Mouse (Mus musculus): ENCODE results near the gene Ugt1a5. TPM values are rescaled to one million over a fixed set of nuclear protein-coding genes. Genes with fewer than 3 reads are reported as not detected.

Ugt1a5 gene
- total and polyA plus RNA-seq, 2 experiments, result 119 to 159 TPM

GRCm38 (mm10) chr1:88260114-88260513 lies 94.3 kb downstream of the Ugt1a5 start:
- Histone ChIP-seq H3K27ac (replicated peaks; ENCODE audit: insufficient read depth, low read depth, low read length) (peak overlapping the region; percentile 18), H3K27me3 (ENCODE audit: control insufficient read depth, insufficient read depth, low read length) (no peaks in the 10 kb centered on the region), H3K9ac (ENCODE audit: low read depth, low read length) (no peak overlapping the region), H3K4me3 (ENCODE audit: insufficient read depth, low read depth, low read length) (no peak overlapping the region), H3K36me3 (ENCODE audit: control insufficient read depth, insufficient read depth, low read length) (peaks cover 20% of the 10 kb centered on the region), H3K79me2 (ENCODE audit: control insufficient read depth, insufficient read depth, low read length) (no peaks in the 10 kb centered on the region), H3K4me1 (ENCODE audit: control insufficient read depth, insufficient read depth, low read length) (peaks cover 19% of the 10 kb centered on the region)
- TF ChIP-seq POLR2A (IDR thresholded peaks at IDR 0.05; ENCODE audit: extremely low read depth, insufficient read depth, low read length) (no peak), CTCF (IDR thresholded peaks at IDR 0.05; ENCODE audit: low read depth, low read length) (no peak)
- peak; percentile 96 for DNase-seq (ENCODE audit: extremely low read depth, low read depth, low spot score)
- WGBS, result 34% methylated on average over 6 of the region's 6 CpGs

- 53% methylated on average over 10 of the region's 10 CpGs for WGBS
- H3K79me2 ChIP-seq (ENCODE audit: control insufficient read depth, insufficient read depth, low read length), result no peaks in the 10 kb centered on the region
- no peak for TF ChIP-seq POLR2A (IDR thresholded peaks at IDR 0.05; ENCODE audit: extremely low read depth, insufficient read depth, low read length)
- TF ChIP-seq CTCF (IDR thresholded peaks at IDR 0.05; ENCODE audit: low read depth, low read length), result no peak
- no peaks in the 10 kb centered on the region for H3K27me3 ChIP-seq (ENCODE audit: control insufficient read depth, insufficient read depth, low read length)
- H3K4me1 ChIP-seq (ENCODE audit: control insufficient read depth, insufficient read depth, low read length), result peaks cover 19% of the 10 kb centered on the region
- DNase-seq (ENCODE audit: extremely low read depth, low read depth, low spot score), result peak; percentile 60
- H3K27ac ChIP-seq (replicated peaks; ENCODE audit: insufficient read depth, low read depth, low read length), result peak overlapping the region; percentile 14
- H3K36me3 ChIP-seq (ENCODE audit: control insufficient read depth, insufficient read depth, low read length), result peaks cover 26% of the 10 kb centered on the region
- H3K4me3 ChIP-seq (ENCODE audit: insufficient read depth, low read depth, low read length), result no peak overlapping the region
- H3K9ac ChIP-seq (ENCODE audit: low read depth, low read length), result no peak overlapping the region
Measured at GRCm38 (mm10) chr1:88260604-88261377, 95.0 kb downstream of the Ugt1a5 start.

GRCm38 (mm10) chr1:88261706-88262105 lies 95.9 kb downstream of the Ugt1a5 start:
- WGBS, result 86% methylated on average over 7 of the region's 7 CpGs
- Histone ChIP-seq H3K4me1 (ENCODE audit: control insufficient read depth, insufficient read depth, low read length) (peaks cover 19% of the 10 kb centered on the region), H3K27me3 (ENCODE audit: control insufficient read depth, insufficient read depth, low read length) (no peaks in the 10 kb centered on the region), H3K9ac (ENCODE audit: low read depth, low read length) (no peak overlapping the region), H3K36me3 (ENCODE audit: control insufficient read depth, insufficient read depth, low read length) (peaks cover 36% of the 10 kb centered on the region), H3K79me2 (ENCODE audit: control insufficient read depth, insufficient read depth, low read length) (peaks cover 4% of the 10 kb centered on the region; the same call in 1 of the 2 replicates), H3K4me3 (ENCODE audit: insufficient read depth, low read depth, low read length) (no peak overlapping the region), H3K27ac (replicated peaks; ENCODE audit: insufficient read depth, low read depth, low read length) (no peak overlapping the region)
- DNase-seq (ENCODE audit: extremely low read depth, low read depth, low spot score), result no peak
- TF ChIP-seq CTCF (IDR thresholded peaks at IDR 0.05; ENCODE audit: low read depth, low read length) (no peak), POLR2A (IDR thresholded peaks at IDR 0.05; ENCODE audit: extremely low read depth, insufficient read depth, low read length) (no peak)

GRCm38 (mm10) chr1:88262255-88262654 lies 96.4 kb downstream of the Ugt1a5 start:
- H3K36me3 ChIP-seq (ENCODE audit: control insufficient read depth, insufficient read depth, low read length), result peaks cover 41% of the 10 kb centered on the region
- peaks cover 19% of the 10 kb centered on the region for H3K4me1 ChIP-seq (ENCODE audit: control insufficient read depth, insufficient read depth, low read length)
- H3K9ac ChIP-seq (ENCODE audit: low read depth, low read length), result no peak overlapping the region
- no peaks in the 10 kb centered on the region for H3K27me3 ChIP-seq (ENCODE audit: control insufficient read depth, insufficient read depth, low read length)
- DNase-seq (ENCODE audit: extremely low read depth, low read depth, low spot score), result no peak
- WGBS, result 72% methylated on average over 4 of the region's 4 CpGs
- no peak overlapping the region for H3K27ac ChIP-seq (replicated peaks; ENCODE audit: insufficient read depth, low read depth, low read length)
- no peak overlapping the region for H3K4me3 ChIP-seq (ENCODE audit: insufficient read depth, low read depth, low read length)
- no peak for TF ChIP-seq POLR2A (IDR thresholded peaks at IDR 0.05; ENCODE audit: extremely low read depth, insufficient read depth, low read length)
- TF ChIP-seq CTCF (IDR thresholded peaks at IDR 0.05; ENCODE audit: low read depth, low read length), result no peak
- H3K79me2 ChIP-seq (ENCODE audit: control insufficient read depth, insufficient read depth, low read length), result peaks cover 8% of the 10 kb centered on the region; the same call in 1 of the 2 replicates

DNA sequence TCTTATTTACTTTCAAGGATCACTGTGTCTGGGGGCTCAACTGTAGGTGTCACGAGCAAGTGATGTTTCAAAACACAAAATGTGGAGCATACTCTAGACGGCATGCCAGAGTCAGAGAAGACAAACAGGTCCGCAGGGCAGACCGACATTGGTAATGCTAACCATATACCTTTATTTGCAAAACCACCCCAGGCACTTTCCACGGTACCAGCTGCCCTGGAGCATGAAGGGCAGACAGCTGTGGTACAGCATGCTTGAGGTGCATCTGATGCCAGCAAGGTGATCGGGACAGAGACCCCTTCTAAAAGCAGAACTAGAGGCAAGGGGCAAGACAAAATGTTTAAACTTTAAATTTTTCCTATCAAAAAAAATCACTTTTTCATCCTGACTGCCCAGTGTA lies 97.1 kb downstream of the Ugt1a5 start:
- Histone ChIP-seq H3K36me3 (ENCODE audit: control insufficient read depth, insufficient read depth, low read length) (peaks cover 48% of the 10 kb centered on the region), H3K79me2 (ENCODE audit: control insufficient read depth, insufficient read depth, low read length) (peaks cover 12% of the 10 kb centered on the region; the same call in 1 of the 2 replicates), H3K4me3 (ENCODE audit: insufficient read depth, low read depth, low read length) (no peak overlapping the region), H3K4me1 (ENCODE audit: control insufficient read depth, insufficient read depth, low read length) (peaks cover 25% of the 10 kb centered on the region), H3K27ac (replicated peaks; ENCODE audit: insufficient read depth, low read depth, low read length) (no peak overlapping the region), H3K27me3 (ENCODE audit: control insufficient read depth, insufficient read depth, low read length) (no peaks in the 10 kb centered on the region), H3K9ac (ENCODE audit: low read depth, low read length) (no peak overlapping the region)
- no peak for TF ChIP-seq POLR2A (IDR thresholded peaks at IDR 0.05; ENCODE audit: extremely low read depth, insufficient read depth, low read length)
- no peak for TF ChIP-seq CTCF (IDR thresholded peaks at IDR 0.05; ENCODE audit: low read depth, low read length)
- 66% methylated on average over 6 of the region's 6 CpGs for WGBS
- DNase-seq (ENCODE audit: extremely low read depth, low read depth, low spot score), result no peak

DNA sequence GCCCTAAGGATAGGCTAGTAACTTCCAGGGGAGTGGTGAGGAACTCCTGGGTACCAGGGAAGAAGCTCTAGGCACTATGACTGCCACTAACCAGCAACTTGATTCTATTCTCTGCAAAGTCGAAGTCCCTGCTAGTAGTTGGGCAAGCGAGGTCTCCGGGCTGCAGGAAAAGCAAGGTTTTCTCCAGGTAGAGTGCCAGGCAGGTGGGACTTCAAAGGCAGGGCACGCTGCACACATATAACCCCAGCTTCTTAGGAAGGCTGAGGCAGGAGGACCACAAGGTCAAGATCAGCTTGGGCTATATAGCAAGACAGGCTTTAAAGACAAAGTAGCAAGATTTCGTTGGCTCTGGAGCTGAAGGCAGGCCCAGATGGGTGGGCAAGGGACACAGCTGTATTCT lies 98.0 kb downstream of the Ugt1a5 start:
- WGBS, result 89% methylated on average over 5 of the region's 5 CpGs
- Histone ChIP-seq H3K27ac (replicated peaks; ENCODE audit: insufficient read depth, low read depth, low read length) (no peak overlapping the region), H3K27me3 (ENCODE audit: control insufficient read depth, insufficient read depth, low read length) (no peaks in the 10 kb centered on the region), H3K9ac (ENCODE audit: low read depth, low read length) (no peak overlapping the region), H3K36me3 (ENCODE audit: control insufficient read depth, insufficient read depth, low read length) (peaks cover 53% of the 10 kb centered on the region), H3K79me2 (ENCODE audit: control insufficient read depth, insufficient read depth, low read length) (peaks cover 12% of the 10 kb centered on the region; the same call in 1 of the 2 replicates), H3K4me3 (ENCODE audit: insufficient read depth, low read depth, low read length) (no peak overlapping the region), H3K4me1 (ENCODE audit: control insufficient read depth, insufficient read depth, low read length) (peaks cover 32% of the 10 kb centered on the region)
- TF ChIP-seq POLR2A (IDR thresholded peaks at IDR 0.05; ENCODE audit: extremely low read depth, insufficient read depth, low read length) (no peak), CTCF (IDR thresholded peaks at IDR 0.05; ENCODE audit: low read depth, low read length) (no peak)
- no peak for DNase-seq (ENCODE audit: extremely low read depth, low read depth, low spot score)

All from liver, adult 2 months (tissue).